8 mouse cellular contexts compared by ENCODE assay signal in genomic region chr7:80832191-80832590, GRCm38 (mm10). TPM values are rescaled to one million over a fixed set of nuclear protein-coding genes. Genes with fewer than 3 reads are reported as not detected.
DNase-seq lines count a peak whose midpoint lies in the region; ATAC-seq lines count a peak whose summit lies in the region.

No protein-coding gene starts in this region.

- no peaks in the 10 kb centered on the region for H3K36me3 ChIP-seq in embryonic facial prominence, embryonic 14.5 days (ENCODE audit: control insufficient read depth, insufficient read depth, low read length)
- no peaks in the 10 kb centered on the region for H3K36me3 ChIP-seq in embryonic facial prominence, embryonic 10.5 days (replicated peaks)
- no peaks in the 10 kb centered on the region for H3K36me3 ChIP-seq in intestine, embryonic 15.5 days

- 31% methylated on average over 4 of the region's 4 CpGs for WGBS in embryonic facial prominence, embryonic 14.5 days
- 53% methylated on average over 4 of the region's 4 CpGs for WGBS in embryonic facial prominence, embryonic 10.5 days
- WGBS in intestine, embryonic 15.5 days, result 35% methylated on average over 4 of the region's 4 CpGs

- no peaks in the 10 kb centered on the region for H3K9me3 ChIP-seq in embryonic facial prominence, embryonic 14.5 days (ENCODE audit: control insufficient read depth, low read length)
- no peaks in the 10 kb centered on the region for H3K9me3 ChIP-seq in embryonic facial prominence, embryonic 10.5 days
- no peaks in the 10 kb centered on the region for H3K9me3 ChIP-seq in intestine, embryonic 15.5 days

- H3K27me3 ChIP-seq in embryonic facial prominence, embryonic 14.5 days (replicated peaks; ENCODE audit: control insufficient read depth, insufficient read depth, low read length), result no peaks in the 10 kb centered on the region
- H3K27me3 ChIP-seq in embryonic facial prominence, embryonic 10.5 days (replicated peaks; ENCODE audit: low read depth, poor library complexity, severe bottlenecking), result no peaks in the 10 kb centered on the region
- no peaks in the 10 kb centered on the region for H3K27me3 ChIP-seq in intestine, embryonic 15.5 days (replicated peaks)

- peak; percentile 63 for DNase-seq in embryonic facial prominence, embryonic 14.5 days (ENCODE audit: low spot score)
- DNase-seq in embryonic facial prominence, embryonic 10.5 days (ENCODE audit: low spot score), result no peak
- DNase-seq in induced T-regulatory cell, adult 2 months (ENCODE audit: low read depth), result peak; percentile 88
- no peak for DNase-seq in cerebellum, adult 9-10 months
- no peak for DNase-seq in c-Kit-positive CD71-positive TER-119-positive erythroid progenitor cells, embryonic 14.5 days (ENCODE audit: low spot score)

- no peak overlapping the region for H3K4me2 ChIP-seq in embryonic facial prominence, embryonic 14.5 days (ENCODE audit: low read depth, low read length)
- no peak overlapping the region for H3K4me2 ChIP-seq in intestine, embryonic 15.5 days (replicated peaks)

- ATAC-seq in embryonic facial prominence, embryonic 14.5 days (ENCODE audit: low read depth), result no peak
- ATAC-seq in CD4-positive, CD25-positive, alpha-beta regulatory T cell, adult 4 months, result peak; percentile 84
- peak; percentile 45 for ATAC-seq in monocyte, adult 5-6 weeks (replicated peaks; ENCODE audit: insufficient number of reproducible peaks, low FRiP score, low TSS enrichment, poor library complexity, severe bottlenecking)
- ATAC-seq in intestine, embryonic 15.5 days, result no peak

- no peak overlapping the region for H3K27ac ChIP-seq in embryonic facial prominence, embryonic 14.5 days (replicated peaks; ENCODE audit: low read depth, low read length)
- no peak overlapping the region for H3K27ac ChIP-seq in embryonic facial prominence, embryonic 10.5 days (replicated peaks)
- H3K27ac ChIP-seq in intestine, embryonic 15.5 days, result no peak overlapping the region

- H3K4me1 ChIP-seq in embryonic facial prominence, embryonic 14.5 days (ENCODE audit: control insufficient read depth, insufficient read depth, low read length), result peaks cover 8% of the 10 kb centered on the region; the same call in 1 of the 2 replicates
- H3K4me1 ChIP-seq in embryonic facial prominence, embryonic 10.5 days, result peaks cover 16% of the 10 kb centered on the region
- peaks cover 6% of the 10 kb centered on the region; the same call in 1 of the 2 replicates for H3K4me1 ChIP-seq in intestine, embryonic 15.5 days (replicated peaks)

- no peak overlapping the region for H3K9ac ChIP-seq in embryonic facial prominence, embryonic 14.5 days (ENCODE audit: low read depth, low read length)
- no peak overlapping the region for H3K9ac ChIP-seq in intestine, embryonic 15.5 days

- H3K4me3 ChIP-seq in embryonic facial prominence, embryonic 14.5 days (ENCODE audit: low read depth, low read length), result no peak overlapping the region
- no peak overlapping the region for H3K4me3 ChIP-seq in embryonic facial prominence, embryonic 10.5 days
- no peak overlapping the region for H3K4me3 ChIP-seq in intestine, embryonic 15.5 days (replicated peaks)

RNA-seq across cellular contexts. Expression of gene Iqgap1, which starts 6.4 kb away (rescaled TPM):
- 68.6 and 73.7 TPM in 2 replicates for polyA plus RNA-seq in embryonic facial prominence, embryonic 14.5 days (2014; fragmentation: Nextera tagmentation; extraction: Ambion mirVana)
- polyA plus RNA-seq in embryonic facial prominence, embryonic 10.5 days (2016; fragmentation: Nextera tagmentation; extraction: Ambion mirVana), result 29.2 and 29.3 TPM in 2 replicates
- 100 to 1,000 TPM; 187 to 284 TPM for polyA plus RNA-seq in CD4-positive, CD25-positive, alpha-beta regulatory T cell, adult 4 months (2017; shearing (Covaris generic))
- total RNA-seq in monocyte, adult 5-6 weeks (2017), result 598 to 656 TPM (median 610 TPM) in 3 replicates
- polyA plus RNA-seq in intestine, embryonic 15.5 days (2015; fragmentation: Nextera tagmentation; extraction: Ambion mirVana), result 72.9 and 76.2 TPM in 2 replicates

RNA-seq across cellular contexts. Expression of gene Zscan2, which starts 28.5 kb away (rescaled TPM):
- polyA plus RNA-seq in embryonic facial prominence, embryonic 14.5 days (2014; fragmentation: Nextera tagmentation; extraction: Ambion mirVana), result 1.8 and 2.1 TPM in 2 replicates
- 3.0 and 3.5 TPM in 2 replicates for polyA plus RNA-seq in embryonic facial prominence, embryonic 10.5 days (2016; fragmentation: Nextera tagmentation; extraction: Ambion mirVana)
- polyA plus RNA-seq in CD4-positive, CD25-positive, alpha-beta regulatory T cell, adult 4 months (2017; shearing (Covaris generic)), result 1 to 10 TPM; 3.8 to 4.2 TPM
- 6.9 to 12.1 TPM (median 9.2 TPM) in 3 replicates for total RNA-seq in monocyte, adult 5-6 weeks (2017)
- 1.1 and 1.6 TPM in 2 replicates for polyA plus RNA-seq in intestine, embryonic 15.5 days (2015; fragmentation: Nextera tagmentation; extraction: Ambion mirVana)

Comparison
In these comparisons a context has a peak if more than half of its experiments do, and no peak if none do; other contexts are left out.
1. DNase-seq: peak in embryonic facial prominence, embryonic 14.5 days (single experiment) and induced T-regulatory cell, adult 2 months (single experiment); none in embryonic facial prominence, embryonic 10.5 days (single experiment), cerebellum, adult 9-10 months (single experiment) and c-Kit-positive CD71-positive TER-119-positive erythroid progenitor cells, embryonic 14.5 days (single experiment).
2. ATAC-seq: peak in CD4-positive, CD25-positive, alpha-beta regulatory T cell, adult 4 months (single experiment) and monocyte, adult 5-6 weeks (single experiment); none in embryonic facial prominence, embryonic 14.5 days (single experiment) and intestine, embryonic 15.5 days (single experiment).